Mouse (Mus musculus): ENCODE data around the gene Mnat1. TPM values are rescaled to one million over a fixed set of nuclear protein-coding genes. Genes with fewer than 3 reads are reported as not detected.

The Mnat1 gene
- total RNA-seq, 4 experiments from 2014 or later: 21.1 to 29.8 (median 24.7) TPM

GRCm38 (mm10) chr12:73232586-73232985 lies 109.1 kb downstream of the Mnat1 start:
- no peak for DNase-seq

DNA sequence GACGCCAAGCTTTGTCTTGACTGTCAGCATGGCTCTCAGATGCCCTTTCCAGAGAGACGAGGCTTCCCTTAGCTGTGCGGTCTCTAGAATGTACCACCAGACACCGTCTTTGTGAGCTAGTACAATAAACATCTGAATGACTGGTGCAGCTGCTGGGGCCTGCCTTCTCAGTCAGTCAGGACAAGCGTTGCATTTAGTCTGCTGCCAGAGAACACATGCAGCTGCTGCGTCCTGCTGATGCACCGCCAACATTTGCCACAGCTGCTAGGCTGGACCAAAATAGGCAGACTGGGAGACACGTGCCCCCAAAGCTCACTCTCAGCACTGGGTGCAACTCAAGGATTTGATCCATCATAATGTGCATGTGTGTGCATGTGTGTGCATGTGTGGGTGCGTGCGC lies 118.4 kb downstream of the Mnat1 start:
- DNase-seq: no peak

DNA sequence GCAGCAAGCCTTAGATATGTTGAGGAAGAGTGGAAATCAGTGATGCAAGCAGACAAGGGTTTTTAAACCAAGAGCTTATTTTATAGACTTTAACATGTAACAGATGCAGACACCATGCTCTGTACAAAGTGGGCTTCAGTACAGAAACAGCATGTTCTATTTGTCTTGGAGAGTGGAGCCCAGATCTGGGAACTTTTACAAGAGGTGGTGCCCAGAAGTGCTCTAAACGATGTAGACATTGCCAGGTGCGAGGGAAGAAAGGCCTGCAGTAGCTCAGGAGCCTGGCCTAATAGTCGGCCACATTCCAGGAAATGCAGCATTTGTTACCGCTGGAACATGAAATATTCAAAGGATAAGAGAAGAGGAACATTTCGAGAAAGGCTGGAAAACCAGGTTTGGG lies 122.2 kb downstream of the Mnat1 start:
- no peak for DNase-seq

GRCm38 (mm10) chr12:73255006-73255405 lies 131.5 kb downstream of the Mnat1 start:
- no peak for DNase-seq

- DNase-seq: no peak
Measured at GRCm38 (mm10) chr12:73259269-73259668, 135.8 kb downstream of the Mnat1 start.

GRCm38 (mm10) chr12:73260339-73260738 lies 136.8 kb downstream of the Mnat1 start:
- DNase-seq: no peak

DNA sequence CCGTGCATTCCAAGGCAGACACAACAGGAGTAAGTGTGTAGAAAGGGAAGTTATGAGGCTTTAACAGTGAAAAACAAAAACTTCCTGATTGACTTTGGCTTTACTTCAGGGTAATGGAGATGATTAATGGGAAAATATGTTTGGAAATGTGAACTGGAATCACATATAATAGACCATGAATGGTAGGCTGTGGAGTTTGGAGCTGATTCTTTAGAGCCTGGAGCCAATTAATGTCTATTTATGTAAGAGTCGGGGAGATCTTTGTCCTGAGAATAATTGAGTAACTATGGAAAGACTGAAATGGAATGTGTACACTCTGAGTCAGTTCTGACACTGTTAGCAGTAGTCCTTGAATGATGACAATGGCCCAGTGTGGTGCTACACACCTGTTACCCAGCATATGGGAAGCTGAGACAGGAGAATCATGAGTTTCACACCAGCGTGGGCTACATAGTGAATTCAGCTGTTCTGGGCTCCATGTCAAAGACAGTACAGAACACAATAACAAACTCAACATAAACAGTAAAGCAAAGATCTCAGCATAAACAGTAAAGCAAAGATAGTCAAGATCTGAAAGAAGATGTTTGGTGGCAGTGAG lies 142.0 kb downstream of the Mnat1 start:
- no peak for DNase-seq

DNA sequence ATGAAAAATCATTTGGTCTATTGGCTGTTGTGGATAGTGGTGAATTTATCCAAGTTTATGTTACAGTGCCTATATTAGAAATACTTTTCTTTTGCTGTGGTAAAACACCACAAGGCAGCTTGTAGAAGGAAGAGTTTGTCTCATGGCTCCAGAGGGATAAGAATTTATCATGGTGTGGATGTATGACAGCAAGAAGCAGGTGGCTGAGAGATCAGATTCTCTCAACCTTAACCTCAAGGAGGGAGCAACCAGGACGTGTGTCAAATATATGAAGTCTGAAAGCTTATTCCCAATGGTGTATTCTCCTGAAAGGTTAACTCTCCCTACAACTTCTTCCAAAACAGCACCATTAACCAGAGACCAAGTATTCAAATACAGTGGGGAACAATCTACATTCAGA lies 143.1 kb downstream of the Mnat1 start:
- no peak for DNase-seq

DNA sequence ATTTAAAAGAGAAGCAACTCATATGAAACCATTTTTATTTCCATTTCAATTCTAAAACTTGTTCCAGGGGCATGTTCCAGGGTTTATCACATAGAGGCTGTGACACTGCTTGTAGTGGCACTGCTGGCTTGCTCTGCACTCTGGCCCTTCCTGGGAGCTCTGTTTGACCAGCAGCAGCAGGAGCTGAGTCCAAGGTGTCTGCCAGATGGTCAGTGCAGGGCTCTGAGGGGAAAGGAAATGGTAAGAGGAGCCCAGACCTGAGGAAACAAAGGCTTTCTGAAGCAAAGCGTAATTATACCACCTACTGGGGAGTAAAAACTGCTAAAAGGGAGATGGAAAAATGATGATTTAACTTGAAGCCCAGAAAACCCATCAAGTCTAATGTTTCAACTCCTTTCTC lies 145.0 kb downstream of the Mnat1 start:
- no peak for DNase-seq

GRCm38 (mm10) chr12:73269531-73269930 lies 146.0 kb downstream of the Mnat1 start:
- no peak for DNase-seq

DNA sequence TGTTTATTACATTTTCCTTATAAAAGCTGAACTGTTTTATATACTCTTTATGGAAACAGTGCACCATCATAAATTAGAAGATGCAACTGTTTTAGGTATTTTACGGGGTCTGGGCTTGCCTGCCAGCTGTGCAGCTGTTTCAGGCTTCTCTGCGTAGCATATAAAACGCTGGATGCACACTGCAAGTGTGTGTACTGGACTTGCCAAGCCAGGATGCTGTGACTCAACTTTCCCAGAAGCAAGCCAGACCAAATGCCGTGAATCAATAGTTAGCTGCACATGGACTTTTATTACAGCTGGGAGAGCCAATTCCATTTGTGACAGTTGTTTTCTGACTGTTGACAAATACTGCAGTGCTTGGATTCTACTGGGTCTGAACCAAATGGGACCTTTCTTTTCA lies 146.4 kb downstream of the Mnat1 start:
- no peak for DNase-seq

GRCm38 (mm10) chr12:73274921-73275320 lies 151.4 kb downstream of the Mnat1 start:
- no peak for DNase-seq

DNA sequence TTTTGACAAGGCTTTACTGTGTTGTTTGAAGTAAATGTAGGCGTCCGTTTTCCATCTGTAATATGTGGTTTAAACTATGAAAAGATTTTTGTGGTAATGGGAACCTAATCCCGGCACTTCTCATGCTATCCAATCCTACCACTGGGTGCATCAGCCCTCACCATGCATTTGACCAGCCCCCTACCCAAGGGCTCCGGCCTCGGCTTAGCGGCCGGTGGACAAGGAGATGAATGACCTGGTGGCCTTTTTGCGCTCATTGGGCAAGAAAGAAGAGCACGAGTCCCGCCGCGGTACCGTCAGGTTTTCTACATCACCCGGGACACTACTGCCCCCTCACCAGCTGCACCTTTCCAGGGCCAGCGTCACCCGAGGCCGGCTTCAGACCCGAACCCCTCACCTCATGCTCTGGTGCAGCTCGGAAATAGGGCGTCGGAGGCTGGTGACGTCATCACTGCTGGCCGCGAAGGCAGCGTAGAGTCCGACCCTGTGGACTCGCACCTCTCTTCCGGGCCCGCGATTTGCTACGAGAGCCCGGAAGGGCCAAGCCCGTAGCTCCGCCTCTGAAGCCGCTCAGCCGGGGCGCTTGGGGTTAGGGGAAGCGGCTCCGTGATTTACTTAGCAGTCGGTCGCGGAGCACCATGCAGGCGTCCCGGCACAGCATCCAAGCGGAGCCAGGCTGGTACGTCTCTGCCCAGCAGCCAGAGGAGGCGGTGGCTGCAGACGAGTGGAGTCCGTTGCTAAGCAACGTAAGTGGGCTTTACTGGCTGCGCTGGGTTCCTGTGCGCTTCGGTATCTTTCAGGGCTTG lies 163.0 kb downstream of the Mnat1 start, which contains the start of the genes Trmt5 and Slc38a6:
Gene Trmt5 (minus strand): TSS at position 424 of the 806 bp plus-strand sequence.
Gene Slc38a6 (plus strand): TSS at position 493 of the 806 bp plus-strand sequence.
- DNase-seq: peak; percentile 91

DNA sequence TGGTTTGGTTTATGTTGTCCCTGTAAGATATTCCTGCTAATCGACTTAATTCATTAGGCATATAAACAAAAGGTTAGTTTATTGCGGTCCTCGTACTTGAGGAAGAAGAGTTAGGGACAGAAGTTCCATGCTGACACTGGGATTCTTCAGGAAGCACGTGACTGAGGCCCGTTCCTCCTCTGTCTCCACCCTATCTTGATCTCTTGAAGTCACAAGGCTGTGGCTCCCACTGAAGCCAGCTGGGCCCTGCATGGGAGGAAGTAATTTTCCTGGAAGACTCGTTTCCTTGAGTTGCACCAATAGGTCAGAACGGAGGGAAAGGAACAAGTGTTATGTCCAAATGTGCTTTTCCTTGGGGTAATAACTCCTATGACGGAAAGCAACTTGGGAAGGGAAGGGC lies 164.1 kb downstream of the Mnat1 start:
- no peak for DNase-seq

DNA sequence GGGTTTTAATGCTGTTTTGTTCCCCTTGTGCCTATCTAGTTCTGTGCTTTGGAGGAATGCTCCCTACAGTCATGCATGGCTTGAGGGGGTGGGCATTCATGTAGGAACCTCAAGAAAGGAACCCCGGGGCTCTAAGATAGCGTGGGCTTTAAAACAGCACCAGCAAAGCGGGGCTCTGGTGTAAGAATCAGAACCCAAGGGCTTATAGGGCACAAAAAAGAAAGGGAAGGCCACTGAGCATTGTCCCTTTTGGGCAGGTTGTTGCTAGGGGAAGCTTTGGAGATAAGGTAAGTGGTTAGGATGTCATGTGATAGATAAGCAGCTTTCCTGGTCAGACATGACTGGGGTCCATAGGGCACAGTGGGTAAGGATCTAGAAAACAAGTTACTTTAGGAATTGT lies 165.1 kb downstream of the Mnat1 start:
- no peak for DNase-seq

DNA sequence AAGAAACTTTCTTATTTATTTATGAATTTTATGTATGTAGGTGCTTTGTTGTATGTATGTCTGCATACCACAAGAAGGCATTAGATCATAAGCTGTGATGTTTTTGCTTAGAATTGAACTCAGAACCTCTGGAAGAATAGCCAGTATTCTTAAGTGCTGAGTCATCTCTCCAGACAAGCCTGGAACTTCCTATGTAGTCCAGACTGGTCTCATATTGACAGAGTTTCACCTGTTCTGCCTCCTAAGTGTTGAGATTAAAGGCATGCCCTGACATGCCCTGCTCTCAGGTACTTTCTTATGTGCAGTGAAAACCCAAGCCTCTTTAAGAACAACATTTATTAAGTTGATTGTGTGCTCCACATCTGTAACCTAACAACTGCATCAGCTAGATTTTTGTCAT lies 171.4 kb downstream of the Mnat1 start:
- DNase-seq: no peak

DNA sequence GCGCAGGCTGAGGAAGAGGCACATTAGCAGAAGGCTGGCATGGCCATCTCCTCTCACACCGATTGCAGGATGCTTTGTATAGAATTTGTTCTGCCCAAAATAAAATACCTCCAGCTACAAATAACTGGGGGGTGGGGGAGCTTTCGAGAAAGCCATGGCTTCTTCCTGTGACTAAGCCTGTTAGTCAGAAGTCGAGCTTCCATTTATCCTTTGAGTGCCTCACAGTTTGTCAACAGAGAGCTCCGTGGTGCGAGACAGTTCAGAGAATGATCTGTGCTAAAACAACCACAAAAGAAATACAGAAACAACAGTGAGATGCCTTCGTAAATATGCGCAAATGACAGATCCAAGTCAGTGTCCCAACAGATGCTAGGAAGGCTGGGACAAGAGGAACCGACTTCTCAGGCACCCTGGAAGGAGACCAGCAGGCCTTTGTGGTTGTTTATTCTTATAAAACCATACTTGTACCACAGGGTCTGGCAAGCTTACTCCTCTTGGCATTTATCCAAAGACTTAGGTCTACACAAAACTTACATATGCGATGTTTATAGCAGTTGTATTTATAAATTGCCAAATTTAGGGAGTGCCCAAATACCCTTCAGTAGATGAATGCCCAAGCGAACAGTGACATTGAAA lies 172.1 kb downstream of the Mnat1 start:
- DNase-seq: no peak

DNA sequence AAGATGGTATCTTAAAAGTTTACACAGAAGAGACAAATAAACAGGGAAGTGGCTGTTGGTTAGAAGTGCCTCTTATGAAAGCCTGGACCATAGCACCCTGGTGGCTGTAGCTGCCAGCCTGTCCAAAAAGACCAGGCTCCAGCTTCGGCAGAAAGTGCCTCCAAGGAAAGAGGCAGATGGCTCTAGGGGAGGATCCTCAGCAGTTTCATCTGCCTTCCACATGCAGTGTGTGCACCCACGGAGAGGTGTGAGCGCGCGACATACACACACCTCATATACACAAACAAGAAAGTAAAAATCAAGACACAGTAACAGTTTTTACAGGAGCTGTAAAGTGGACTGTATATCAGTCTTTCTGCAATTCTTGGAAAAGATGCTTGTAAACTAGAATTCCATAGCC lies 175.1 kb downstream of the Mnat1 start:
- no peak for DNase-seq

DNA sequence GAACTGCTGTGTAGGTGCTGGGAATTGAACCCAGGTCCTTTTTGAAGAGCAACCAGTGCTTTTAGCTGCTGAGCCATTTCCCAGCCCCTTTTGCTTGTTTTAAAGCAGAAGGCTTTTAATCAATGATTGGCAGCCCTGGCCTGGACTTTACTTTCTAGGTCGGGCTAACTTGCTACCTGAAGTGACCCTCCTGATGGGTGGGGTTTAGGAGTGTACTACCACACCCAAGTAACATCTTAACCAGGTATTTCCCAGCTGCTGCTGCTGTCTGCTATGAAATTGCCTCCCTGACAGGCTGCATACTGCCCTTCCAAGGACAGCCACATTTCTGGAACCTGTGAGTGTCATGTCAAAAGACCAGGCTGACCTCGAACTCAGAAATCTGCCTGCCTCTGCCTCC lies 177.0 kb downstream of the Mnat1 start:
- no peak for DNase-seq

DNA sequence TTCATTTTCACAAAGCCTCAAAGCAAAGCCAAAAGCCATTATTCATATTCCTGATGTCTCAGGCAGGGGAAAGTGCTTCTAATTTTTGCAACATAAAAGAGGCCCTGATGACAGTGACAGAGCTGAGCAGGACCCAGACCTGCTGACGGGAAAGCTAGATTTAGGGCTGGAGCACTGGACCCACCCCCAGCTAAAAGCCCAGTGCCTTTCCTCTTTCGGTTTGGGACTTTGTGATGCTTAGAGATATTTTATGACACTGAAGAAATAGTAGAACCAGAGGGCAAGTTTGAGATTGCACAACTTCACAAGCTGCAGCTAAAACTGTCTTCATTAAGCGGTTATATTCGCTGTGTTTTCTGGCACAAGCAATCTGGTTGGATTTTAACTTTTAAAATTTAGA lies 181.1 kb downstream of the Mnat1 start:
- peak; percentile 20 for DNase-seq

DNA sequence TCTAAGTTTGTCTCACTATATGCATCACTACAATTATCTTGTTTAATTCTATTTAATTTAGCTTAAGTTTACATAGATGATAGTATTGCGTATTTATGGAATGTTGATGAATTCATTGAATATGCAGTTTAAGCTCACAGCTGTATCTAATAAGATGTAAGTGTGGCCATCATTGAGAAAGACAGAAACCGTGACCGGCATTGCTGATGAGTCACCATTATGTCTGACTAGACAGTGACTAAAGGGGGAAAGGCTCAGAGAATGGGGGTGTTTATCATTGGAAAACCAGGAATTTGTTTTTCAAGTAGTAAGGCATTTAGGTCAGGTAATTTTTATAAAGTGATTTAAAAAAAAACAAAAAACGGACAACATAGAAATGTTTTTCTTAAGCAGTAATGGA lies 184.2 kb downstream of the Mnat1 start:
- DNase-seq: no peak

DNA sequence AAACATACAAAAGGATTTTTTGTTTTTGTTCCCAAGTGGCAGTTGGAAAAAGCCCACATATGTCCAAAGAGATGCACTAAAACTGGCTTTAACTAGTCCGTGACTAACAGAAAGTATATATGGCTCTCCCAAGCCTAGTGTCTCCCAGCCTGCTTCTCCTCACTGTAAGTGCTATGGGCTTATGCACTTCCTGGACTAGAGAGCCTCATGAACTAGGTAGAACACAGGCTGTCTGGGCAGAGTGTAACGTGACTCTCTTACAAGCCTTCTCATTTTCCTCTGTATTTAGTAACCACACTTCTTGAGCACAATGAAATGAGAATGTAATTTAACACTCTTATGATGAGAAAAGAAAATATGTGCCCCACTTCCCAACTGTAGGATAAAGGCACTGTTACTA lies 185.2 kb downstream of the Mnat1 start:
- DNase-seq: no peak
